Mouse (Mus musculus): ENCODE measurements around the gene Fbxl21. TPM values are rescaled to one million over a fixed set of nuclear protein-coding genes. Genes with fewer than 3 reads are reported as not detected.

Gene Fbxl21
- polyA plus RNA-seq, 1 experiment from 2014 or later = 0.92 TPM

GRCm38 (mm10) chr13:56581961-56582434, 59.7 kb downstream of the Fbxl21 start:
- 4% methylated on average over 6 of the region's 6 CpGs for WGBS
- H3K4me1 ChIP-seq (replicated peaks) = peaks cover 22% of the 10 kb centered on the region
- no peak overlapping the region for H3K9ac ChIP-seq
- no peaks in the 10 kb centered on the region for H3K27me3 ChIP-seq
- peak; percentile 94 for ATAC-seq (replicated peaks; ENCODE audit: insufficient number of reproducible peaks, insufficient read depth, low FRiP score, low read depth)
- no peak overlapping the region for H3K4me3 ChIP-seq
- peak overlapping the region; percentile 35 for H3K4me2 ChIP-seq
- H3K9me3 ChIP-seq (replicated peaks) = no peaks in the 10 kb centered on the region
- H3K27ac ChIP-seq = peak overlapping the region; percentile 75
- H3K36me3 ChIP-seq = no peaks in the 10 kb centered on the region

DNA sequence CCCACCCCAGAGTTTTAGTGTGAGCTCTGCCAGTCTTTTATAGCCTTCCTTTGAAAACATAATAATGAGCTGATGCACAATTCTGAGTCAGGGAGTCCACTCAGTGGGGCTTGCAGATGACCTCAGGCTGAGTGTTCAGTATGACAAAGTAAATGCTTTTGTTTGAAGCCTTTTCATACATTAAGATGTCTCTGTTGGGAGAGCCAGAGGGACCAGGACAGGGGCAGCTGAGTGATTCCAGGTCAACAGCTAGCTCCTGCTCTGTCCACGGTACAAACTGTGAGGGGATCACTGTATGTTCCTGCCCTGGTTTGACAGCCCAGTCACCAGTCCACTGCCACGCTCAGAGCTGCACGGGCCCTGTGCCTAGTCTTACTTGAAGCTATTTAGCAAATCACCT, 60.4 kb downstream of the Fbxl21 start:
- Histone ChIP-seq H3K9ac (no peak overlapping the region), H3K27ac (0 out of 2 replicates have a peak overlapping the region, but pooled peaks have one; percentile 12), H3K36me3 (no peaks in the 10 kb centered on the region), H3K4me2 (no peak overlapping the region), H3K27me3 (no peaks in the 10 kb centered on the region), H3K4me3 (no peak overlapping the region), H3K4me1 (replicated peaks) (peaks cover 22% of the 10 kb centered on the region), H3K9me3 (replicated peaks) (no peaks in the 10 kb centered on the region)
- no peak for ATAC-seq (replicated peaks; ENCODE audit: insufficient number of reproducible peaks, insufficient read depth, low FRiP score, low read depth)
- WGBS = 52% methylated on average over 3 of the region's 3 CpGs

DNA sequence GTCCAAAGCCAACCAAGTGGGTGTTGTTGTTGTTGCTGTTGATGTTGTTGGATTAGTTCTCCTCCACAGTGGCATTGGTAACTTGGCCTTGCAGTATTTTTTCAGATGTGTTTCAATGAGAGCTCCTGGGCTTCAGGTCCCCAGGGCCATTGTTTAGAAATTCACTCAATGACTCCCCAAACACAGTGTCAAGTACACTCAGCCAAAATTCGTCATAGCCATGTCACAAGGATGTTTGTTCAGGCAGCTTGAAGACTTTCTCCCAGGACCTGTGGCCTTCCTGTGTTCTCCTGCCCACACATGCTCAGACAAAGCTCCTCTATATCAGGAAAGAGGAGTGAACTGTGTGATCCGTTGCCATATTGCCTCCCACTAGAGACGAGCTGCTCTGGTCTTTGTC, 63.8 kb downstream of the Fbxl21 start:
- Histone ChIP-seq H3K4me1 (replicated peaks) (peaks cover 46% of the 10 kb centered on the region), H3K27me3 (no peaks in the 10 kb centered on the region), H3K4me3 (no peak overlapping the region), H3K9ac (no peak overlapping the region), H3K9me3 (replicated peaks) (no peaks in the 10 kb centered on the region), H3K4me2 (no peak overlapping the region), H3K36me3 (no peaks in the 10 kb centered on the region), H3K27ac (no peak overlapping the region)
- ATAC-seq (replicated peaks; ENCODE audit: insufficient number of reproducible peaks, insufficient read depth, low FRiP score, low read depth) = no peak
- WGBS = 41% methylated on average over 3 of the region's 3 CpGs

Other genes with a start within 250 kb of the Fbxl21 start
- 1.0 and 2.1 TPM in 2 replicates for gene Cxcl14, start 225.9 kb upstream of the Fbxl21 start, polyA plus RNA-seq (2015; fragmentation: Nextera tagmentation; extraction: Ambion mirVana)
- not detected in 2 replicates for gene Gm3045, start 95.9 kb upstream of the Fbxl21 start, polyA plus RNA-seq (2015; fragmentation: Nextera tagmentation; extraction: Ambion mirVana)
- gene Slc25a48, start 84.1 kb upstream of the Fbxl21 start, polyA plus RNA-seq (2015; fragmentation: Nextera tagmentation; extraction: Ambion mirVana) = 0.04 and 0.05 TPM in 2 replicates
- not detected in 2 replicates for gene Il9, start 40.2 kb upstream of the Fbxl21 start, polyA plus RNA-seq (2015; fragmentation: Nextera tagmentation; extraction: Ambion mirVana)
- gene Lect2, start 26.0 kb downstream of the Fbxl21 start, polyA plus RNA-seq (2015; fragmentation: Nextera tagmentation; extraction: Ambion mirVana) = not detected in 2 replicates
- gene Tgfbi, start 87.1 kb downstream of the Fbxl21 start, polyA plus RNA-seq (2015; fragmentation: Nextera tagmentation; extraction: Ambion mirVana) = 36.9 and 49.0 TPM in 2 replicates
- gene Smad5, start 180.5 kb downstream of the Fbxl21 start, polyA plus RNA-seq (2015; fragmentation: Nextera tagmentation; extraction: Ambion mirVana) = 14.7 and 17.5 TPM in 2 replicates
- 0.24 TPM in 1 of 2 replicates, not detected in the other for gene Gm45623, start 231.4 kb downstream of the Fbxl21 start, polyA plus RNA-seq (2015; fragmentation: Nextera tagmentation; extraction: Ambion mirVana)

Data from heart, embryonic 15.5 days (tissue).